Mouse (Mus musculus) ovary, postnatal 10 days (tissue): ENCODE results near the gene Flt3l.
A peak's percentile ranks its signal among the peaks of the same experiment; 100 is the strongest.
"Not testable (repeated sequence)": the region's sequence is repeated elsewhere in the genome, so short reads cannot be mapped to it uniquely, and the experiment has no call there.

Source experiments
- DNase-seq: peaks from one replicate; pipeline ENCODE4 v3.0.0; 2022; ENCODE audit warnings: low spot score

The Flt3l gene

DNA sequence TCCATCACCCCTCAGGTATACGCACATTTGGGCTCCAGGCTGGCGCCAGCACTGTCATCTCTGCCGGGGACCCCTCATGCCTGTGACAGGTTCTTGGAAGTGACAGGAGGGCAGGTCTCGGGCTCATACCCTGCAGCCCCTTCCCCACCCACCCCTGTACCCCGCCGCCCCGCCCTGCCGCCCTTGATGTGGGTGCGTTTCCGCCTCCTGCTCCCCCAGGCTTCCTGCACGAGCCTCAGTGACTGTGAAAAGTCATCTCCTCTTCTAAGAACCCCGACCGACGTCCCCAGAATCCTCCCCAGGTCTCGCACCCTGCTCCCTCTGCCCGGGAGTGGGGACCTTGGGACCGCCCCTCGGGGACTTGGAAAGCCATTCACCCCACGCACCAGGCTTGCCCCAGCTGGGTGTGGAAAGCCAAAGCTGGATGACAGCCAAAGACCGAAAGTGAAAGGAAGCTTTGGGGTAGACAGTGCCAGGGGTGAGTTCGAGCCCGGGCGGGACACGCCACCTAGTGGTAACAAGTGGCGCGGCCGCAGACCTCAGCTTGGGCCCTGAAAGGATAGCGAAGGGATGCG lies at the start of gene Flt3l, which contains the start of gene Gm45713:
Gene Flt3l (minus strand): TSS at position 440 of the 575 bp plus-strand sequence.
Gene Gm45713 (minus strand): TSS at position 239 of the 575 bp plus-strand sequence.
- peak; percentile 93 for DNase-seq

DNA sequence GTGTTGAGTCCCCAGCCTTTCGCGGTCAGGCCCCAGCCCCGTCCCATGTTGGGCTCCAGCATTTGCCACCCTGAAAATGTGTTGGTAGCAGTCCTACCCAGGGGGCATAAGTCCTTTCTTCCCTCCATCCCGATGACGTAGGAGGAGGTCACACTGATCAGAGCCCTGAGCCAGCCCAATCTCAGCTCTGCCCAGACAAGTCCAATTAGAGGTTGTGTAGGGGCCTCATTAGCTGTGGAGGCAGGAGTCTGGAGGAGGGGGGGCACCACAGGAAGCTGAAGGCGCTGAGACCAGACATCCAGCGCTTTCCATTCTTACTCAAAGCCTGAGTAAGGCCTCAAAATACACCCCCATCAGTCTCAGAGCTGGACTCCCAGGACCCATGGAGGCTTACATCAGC lies 49.7 kb upstream of the Flt3l start:
- no peak for DNase-seq

DNA sequence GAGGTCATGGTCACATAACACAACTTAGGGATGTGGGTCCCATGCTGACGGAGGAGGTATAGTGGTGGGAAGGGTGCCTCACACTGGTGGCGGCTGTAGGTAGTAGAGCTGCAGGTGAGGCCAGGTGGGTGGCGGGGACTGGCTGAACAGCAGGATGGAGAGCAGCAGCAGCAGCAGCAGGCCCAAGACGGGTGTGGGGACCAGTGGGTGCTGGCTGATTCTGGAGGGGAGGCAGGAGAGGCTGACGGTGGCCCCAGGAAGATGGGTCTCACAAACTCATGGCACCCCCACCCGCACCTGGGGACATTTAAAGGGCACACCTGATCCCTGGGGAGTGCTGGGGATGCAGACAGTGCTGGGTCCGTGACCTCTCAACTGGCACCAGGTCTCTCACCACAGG lies 47.4 kb upstream of the Flt3l start:
- DNase-seq, result no peak

DNA sequence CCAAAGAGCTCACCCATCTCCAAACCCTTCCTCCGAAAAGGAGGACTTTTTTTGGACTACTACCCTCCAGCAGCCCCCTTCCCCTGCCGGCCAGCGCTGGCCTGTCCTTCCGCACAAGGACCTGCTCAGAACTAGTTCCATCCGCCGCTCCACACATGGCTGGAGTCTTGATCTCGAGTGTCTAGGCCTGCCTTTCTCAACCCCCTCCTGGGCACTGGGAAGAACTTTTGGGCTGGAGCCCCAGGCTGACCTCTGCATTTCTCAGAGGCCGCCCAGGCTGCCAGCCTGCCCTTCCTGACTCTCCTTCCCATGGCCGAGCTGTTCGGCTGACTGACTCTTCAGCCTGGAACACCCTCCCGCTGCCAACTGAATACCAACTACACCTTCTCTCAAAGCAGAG lies 46.4 kb upstream of the Flt3l start:
- no peak for DNase-seq

DNA sequence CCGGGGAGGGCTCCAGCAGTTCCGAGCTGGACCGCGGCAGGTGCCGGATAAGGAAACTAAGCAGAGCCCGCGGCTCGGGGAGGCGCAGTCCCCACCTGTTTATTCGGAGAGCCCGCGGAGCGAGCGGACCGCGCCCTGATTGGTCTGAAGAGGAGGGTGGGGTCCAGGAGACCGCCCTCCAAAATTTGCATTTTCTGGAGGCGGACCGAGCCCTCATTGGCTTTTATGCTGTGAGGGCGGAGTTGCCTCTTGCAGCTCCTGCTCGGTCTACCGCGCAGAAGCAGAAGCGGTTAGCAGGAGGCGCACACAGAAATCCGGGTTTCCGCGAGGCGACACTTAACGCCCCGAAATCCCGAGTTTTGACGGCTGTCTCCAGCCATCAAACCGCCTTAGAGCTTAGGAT lies 46.0 kb upstream of the Flt3l start:
- DNase-seq, result peak; percentile 59

DNA sequence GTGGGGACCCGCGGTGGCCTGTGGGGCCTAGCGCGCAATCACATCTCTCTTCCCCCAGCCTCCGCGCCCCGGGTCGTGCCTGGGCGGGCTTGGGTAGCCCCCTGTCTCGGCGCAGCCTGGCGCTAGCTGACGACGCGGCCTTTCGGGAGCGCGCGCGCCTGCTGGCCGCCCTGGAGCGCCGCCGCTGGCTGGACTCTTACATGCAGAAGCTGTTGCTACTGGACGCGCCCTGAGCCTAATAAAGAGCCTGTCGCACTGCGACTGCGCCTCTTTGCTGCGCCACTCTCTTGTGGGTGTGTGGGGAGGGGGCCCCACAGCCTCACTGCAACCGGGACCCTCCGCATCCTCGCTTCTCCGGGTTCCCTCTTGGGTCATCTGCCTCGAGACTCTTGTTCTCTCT lies 45.3 kb upstream of the Flt3l start:
- no peak for DNase-seq

DNA sequence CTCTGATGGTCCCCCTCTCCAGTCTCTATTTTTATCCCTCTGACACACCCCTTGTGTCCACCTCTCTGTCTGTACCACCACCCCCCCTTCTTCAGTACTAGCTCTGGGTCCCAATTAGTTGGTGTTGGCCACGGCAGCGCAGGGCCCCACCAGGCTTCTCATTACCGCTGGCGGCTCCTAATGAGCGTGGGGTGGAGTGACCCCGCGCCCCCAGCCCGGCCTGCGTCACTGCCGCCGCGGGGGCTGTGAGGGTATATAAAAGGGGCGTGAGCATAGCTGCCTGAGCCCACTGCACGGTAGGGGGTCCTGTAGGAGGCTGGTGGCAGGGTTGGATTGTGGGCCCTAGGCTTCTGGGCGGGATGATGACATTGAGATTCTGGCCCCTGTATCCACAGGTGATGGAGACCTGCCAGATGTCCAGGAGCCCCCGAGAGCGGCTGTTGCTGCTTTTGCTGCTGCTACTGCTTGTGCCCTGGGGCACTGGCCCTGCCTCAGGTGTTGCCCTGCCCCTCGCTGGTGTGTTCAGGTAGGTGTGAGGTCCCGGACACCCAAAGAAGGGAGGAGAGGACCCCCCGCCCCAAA lies 44.8 kb upstream of the Flt3l start, which contains the start of gene Pth2:
Gene Pth2 (plus strand): TSS at position 100 of the 582 bp plus-strand sequence.
- DNase-seq, result no peak

DNA sequence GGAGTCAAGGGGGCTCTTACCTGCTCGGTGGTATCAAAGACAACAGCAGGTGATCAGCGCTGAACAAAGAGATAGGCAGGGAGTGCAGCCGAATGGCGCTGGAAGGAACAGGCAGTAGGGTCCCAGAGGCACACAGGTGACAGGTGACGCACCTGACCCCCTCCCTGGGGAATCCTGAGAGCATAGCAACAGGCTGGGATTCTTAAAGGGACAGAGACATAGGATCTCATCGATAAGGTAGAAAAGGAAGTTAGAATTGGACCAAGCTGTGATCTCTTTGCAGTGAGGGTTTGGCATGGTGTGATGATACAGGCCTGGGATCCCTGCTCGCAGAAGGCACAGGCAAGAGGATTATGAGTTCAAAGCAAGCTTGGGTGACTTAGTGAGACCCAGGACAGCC lies 43.2 kb upstream of the Flt3l start, which contains the start of gene Gfy:
Gene Gfy (minus strand): TSS at position 101 of the 400 bp plus-strand sequence.
- no peak for DNase-seq

DNA sequence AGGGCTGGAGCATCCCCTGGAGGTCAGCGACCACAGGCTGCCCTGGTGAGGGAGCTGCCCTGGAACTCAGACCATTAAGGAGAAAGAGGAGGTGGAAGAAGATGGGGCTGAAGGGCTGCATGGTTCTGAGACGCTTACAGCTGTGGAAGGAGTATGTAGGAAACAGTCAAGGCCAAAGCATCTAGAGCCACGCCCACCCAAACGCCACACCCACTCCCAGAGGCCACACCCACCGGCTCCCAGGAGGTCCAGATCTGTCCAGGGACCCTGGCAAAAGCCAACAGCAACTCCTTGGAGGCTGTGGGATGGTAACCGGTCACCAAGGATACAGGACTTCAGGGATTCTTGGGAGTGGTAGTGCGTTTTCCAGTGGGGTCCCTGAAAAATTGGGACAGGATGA lies 42.3 kb upstream of the Flt3l start:
- DNase-seq, result no peak

DNA sequence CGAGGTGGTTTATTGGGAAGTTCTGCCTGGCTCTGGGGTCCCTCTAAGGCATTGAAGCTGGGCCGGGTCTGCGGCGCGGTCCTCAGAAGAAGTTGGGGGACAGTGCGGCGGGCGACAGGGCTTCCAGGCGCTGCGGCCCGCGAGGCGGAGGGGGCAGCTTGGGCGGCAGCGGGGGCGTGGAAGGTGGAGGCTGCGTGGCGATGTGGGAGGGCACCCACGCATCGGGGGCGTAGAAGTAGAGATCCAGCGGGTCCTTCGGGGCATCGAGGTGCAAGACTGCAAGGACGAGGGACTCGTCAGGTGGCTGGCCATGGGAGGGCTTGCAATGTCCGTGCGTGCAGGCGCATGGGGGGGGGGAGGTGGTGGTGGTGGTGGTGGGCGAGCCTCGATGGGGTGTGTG lies 40.1 kb upstream of the Flt3l start:
- DNase-seq, result no peak

DNA sequence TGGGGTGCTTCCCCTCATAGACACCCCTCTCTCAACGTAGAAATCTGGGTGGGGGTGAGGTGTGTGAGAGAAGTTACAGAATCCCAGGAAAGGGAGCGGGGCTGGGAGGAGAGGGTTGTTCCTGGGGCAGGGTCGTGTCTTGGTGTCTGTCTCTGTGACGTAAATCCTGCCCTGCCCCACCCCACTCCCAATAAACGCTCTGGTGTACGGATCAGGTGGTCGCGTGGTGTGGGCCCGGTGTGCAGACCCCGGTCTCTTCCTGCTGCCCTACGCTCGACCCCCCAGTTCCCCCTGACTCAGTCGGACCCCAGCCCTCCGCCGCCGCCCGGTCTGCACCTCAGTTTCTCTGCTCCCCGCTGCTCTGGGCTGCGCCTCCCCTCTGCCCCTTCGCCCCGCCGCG lies 39.7 kb upstream of the Flt3l start:
- no peak for DNase-seq

DNA sequence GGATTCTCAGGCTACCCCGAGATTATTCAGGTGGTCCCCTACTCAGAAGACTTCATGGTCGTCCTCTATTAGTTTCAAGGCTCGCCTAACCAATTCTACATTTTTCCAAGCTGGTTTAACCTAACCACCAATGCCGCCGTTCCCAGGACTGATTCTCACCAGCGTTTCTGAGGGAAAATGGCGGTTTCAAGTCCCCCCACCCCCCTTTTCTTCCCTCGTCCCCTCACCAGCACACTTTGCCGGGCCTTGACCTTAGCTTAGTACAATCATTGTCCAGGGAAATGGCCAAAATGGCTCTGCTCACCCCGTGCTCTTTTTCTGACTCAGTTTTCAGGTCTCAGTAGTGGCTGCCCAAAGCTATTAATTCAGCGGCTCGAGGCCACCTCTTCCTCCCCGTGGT lies 39.2 kb upstream of the Flt3l start:
- DNase-seq, result no peak

DNA sequence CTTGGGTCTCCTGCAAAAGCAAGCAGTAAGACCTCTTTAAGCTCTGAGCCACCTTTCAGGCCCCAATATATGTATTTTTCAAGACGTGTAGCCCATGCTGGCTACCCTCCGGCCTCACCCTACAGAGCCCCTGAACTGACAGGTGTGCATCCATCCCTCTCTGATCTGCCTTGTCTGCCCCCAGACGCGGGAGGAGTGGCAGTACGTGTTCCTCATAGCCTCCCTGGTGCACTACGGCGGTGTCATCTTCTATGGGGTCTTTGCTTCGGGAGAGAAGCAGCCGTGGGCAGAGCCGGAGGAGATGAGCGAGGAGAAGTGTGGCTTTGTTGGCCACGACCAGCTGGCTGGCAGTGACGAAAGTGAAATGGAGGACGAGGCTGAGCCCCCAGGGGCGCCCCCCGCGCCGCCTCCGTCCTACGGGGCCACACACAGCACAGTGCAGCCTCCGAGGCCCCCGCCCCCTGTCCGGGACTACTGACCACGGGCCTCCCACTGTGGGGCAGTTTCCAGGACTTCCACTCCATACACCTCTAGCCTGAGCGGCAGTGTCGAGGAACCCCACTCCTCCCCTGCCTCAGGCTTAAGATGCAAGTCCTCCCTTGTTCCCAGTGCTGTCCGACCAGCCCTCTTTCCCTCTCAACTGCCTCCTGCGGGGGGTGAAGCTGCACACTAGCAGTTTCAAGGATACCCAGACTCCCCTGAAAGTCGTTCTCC lies 38.5 kb upstream of the Flt3l start:
- no peak for DNase-seq

DNA sequence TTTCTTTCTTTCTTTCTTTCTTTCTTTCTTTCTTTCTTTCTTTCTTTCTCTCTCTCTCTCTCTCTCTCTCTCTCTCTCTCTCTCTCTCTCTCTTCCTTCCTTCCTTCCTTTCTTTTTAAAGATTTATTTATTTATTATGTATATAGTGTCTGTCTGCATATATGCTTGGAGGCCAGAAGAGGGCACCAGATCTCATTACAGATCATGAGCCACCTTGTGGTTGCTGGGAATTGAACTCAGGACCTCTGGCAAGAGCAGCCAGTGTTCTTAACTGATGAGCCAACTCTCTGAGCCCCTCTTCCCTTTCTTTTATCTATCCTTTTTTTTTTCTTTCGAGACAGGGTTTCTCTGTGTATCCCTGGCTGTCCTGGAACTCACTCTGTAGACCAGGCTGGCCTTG lies 37.5 kb upstream of the Flt3l start:
- DNase-seq, result not testable (repeated sequence)

DNA sequence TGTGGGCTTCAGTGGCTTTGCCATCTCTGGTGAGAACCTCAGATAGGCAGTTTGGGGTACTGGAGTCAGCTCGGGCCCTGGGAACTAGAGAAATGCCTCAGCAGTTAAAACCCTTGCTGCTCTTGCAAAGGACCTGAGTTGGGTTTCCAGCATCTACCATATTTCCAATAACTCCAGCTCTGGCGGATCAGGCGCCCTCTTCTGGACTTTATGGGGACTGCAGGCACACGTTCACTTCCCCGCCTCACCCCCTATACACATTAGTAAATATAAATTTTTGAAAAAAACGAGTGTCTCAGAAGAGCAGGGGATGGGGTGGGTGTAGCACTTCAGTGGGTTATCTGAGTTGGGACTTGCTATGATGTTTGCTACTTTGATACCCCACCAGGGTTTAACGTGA lies 36.7 kb upstream of the Flt3l start:
- no peak for DNase-seq

DNA sequence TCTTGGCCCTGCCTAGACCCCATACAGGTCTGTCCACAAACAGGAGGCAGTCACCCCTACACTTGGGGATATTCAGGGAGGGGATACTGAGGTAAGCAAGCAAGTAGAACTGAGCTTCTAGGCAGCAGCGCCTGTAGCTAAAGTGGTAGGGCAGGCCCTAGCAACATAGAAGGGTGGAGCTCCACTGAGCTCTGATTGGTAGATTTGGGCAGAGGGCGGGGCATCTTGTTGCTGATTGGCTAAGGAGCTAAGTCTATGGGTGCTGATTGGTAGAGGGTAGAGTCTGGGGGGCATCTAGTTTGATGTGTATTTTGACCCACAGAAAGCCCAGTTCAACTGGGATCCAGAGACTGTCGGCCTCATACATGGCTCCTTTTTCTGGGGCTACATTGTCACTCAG lies 33.3 kb upstream of the Flt3l start:
- DNase-seq, result no peak

DNA sequence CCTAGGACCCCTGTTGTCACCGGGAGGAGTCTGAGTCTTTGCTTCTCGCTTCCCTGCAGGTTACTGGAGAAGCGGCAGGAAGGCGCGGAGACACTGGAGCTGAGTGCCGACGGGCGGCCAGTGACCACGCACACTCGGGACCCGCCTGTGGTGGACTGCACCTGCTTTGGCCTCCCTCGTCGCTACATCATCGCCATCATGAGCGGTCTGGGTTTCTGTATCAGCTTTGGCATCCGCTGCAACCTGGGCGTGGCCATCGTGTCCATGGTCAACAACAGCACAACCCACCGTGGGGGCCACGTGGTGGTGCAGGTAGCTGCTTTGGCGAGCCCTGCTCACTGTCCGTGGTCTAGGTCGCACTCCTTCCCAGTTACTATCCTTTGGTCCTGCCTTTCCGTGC lies 32.4 kb upstream of the Flt3l start:
- no peak for DNase-seq

DNA sequence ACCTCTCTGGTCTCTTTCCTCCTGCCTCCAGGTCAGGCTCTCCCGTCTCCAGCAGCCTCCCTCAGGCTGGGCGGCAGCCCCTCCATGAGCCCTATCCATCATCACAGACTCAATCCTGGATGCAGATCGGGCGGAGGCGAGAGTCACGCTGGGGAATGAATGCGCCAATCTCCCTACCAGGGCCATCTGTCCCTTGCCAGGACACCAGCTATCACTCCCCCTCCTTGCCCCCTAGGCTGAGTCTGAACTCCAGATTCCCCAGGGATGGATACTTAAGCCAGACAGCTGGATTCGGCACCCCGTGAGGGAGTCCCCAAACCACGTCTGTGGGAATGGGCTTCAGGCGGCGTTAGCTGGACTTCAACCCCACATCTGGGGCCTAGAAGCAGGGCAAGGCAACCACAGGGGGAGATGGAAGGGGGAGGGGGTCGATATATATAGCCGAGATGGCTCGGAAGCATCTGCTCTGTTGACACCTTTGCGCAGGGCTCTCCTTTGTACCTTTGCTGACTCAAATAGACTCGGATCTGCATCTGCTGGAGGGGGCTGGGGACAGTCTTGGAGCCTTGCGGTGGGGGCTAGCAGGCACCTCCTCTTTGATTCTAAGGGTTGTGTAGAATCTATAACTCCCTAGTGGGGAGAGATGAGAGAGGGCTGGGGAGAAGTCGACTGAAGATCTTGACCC lies 31.7 kb upstream of the Flt3l start:
- DNase-seq, result no peak

DNA sequence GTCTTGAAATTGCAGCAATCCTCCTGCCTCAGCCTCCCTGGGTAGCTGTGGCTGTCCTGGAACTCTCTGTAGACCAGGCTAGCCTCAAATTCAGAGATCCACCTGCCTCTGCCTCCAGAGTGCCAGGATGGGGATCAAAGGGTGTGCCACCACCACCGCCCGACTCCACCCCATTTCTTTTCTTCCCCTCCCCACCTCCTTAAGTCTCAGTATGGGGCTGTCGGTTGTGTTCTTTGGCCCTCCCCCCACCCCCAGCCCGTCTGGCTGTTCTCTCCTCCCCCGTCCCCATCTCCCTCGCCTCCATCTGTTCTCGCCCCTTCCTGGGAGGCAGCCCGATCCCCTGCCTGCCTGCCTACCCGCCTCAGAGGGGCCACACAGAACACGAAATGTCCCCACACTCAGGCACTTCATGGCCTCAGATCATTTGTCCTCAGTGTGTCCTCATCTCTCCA lies 30.7 kb upstream of the Flt3l start:
- DNase-seq, result no peak

DNA sequence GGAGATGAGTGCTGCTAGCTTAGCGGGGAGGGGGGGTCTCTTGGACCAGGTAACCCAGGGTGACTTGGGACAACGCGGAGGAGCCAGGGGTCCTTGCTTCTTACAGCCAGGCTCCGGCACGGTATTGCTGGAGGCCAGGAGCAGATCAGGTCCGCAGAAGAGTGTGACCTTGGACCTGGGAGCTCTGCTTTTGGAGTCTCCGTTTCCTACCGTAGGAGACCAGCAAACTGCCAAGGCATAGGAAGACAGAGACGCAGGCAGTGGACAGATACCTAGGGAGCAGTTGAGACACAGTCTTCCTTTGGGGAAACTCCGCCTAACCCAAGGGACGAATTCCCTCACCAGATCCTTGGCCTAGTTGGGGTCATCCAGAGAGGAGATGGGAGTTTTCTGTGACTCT lies 29.5 kb upstream of the Flt3l start:
- no peak for DNase-seq

DNA sequence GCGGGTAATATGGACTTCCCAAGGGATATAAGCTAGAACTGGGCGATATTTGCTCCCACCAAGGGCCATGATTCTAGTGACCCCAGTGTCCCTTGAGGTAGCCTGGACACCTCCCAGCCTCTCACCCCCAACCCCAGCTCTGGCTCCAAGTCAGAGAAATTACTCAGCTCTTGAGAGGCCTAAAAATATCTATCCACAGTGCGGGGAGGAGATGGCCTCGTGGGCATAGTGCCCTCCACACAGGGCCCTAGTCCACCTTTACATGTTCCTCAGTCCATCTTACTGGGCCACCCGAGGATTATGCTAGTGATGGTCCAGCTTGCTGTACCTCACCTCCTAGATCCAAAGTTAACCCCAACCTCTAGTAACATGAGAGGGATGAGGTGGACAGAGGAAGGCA lies 28.6 kb upstream of the Flt3l start:
- no peak for DNase-seq

DNA sequence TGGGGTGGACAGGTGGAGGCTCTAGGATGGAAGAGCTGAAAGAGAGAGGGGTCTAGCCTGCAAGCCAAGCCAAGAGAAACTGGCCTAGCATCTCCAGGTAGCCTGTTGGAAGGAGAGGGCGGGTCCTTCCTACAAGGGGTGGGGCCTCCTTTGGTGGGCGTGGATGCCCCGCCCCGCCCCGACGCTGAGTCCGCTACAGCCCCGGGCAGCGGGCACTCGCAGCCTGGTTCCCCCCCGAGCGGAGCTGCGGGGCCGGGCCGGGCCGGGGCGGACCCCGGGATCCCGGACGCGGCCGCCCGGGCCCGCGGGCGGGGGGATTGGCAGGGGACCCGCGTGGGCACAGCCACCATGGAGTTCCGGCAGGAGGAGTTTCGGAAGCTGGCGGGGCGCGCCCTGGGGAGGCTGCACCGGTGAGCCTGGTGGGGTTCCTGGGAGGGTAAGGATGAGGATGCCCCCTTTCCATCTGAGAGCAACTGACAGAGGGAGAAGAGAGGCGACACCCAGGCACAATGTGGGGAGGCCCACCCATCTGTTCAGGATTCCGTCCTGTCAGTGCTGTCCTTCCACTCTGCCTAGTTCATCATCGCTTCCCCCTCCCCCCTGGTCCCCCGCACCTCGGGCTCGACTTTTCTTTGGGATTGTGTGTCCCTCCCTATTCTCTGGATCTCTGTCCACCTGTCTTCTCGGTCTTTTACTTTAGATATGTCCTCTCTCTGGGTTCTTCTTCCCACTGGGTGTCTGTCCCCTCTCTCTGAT lies 27.7 kb upstream of the Flt3l start, which contains the start of gene Slc17a7:
Gene Slc17a7 (plus strand): TSS at position 215 of the 756 bp plus-strand sequence.
- no peak for DNase-seq
